Mouse (Mus musculus): Measurements from ENCODE around the gene Klrc1. TPM values are rescaled to one million over a fixed set of nuclear protein-coding genes. Genes with fewer than 3 reads are reported as not detected.
"Not testable (repeated sequence)": the region's sequence is repeated elsewhere in the genome, so short reads cannot be mapped to it uniquely, and the experiment has no call there.

The Klrc1 gene
- polyA plus RNA-seq (2012; rRNA removed): 0.68 and 0.75 TPM in 2 replicates

DNA sequence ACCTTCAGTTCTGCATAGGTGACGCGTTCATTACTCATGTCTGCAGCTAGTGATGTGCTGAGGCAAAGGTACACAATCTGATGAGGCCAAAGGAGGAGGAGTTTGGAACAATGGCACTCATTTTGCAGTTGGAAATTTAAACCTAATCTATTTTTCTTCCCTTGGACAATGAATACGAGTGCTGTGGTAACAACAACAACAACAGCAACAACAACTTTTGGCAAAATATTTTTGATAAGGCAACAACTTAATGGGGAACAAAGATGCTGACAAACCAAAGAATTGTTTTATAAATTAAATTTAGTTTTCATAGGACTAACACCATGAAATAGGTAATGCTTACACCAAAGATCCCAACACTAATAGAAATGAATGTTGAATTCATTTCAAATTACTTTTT lies at the start of gene Klrc1:
Klrc1 (minus strand) TSS at position 101 of the 400 bp plus-strand sequence.
- 70% methylated on average over 3 of the region's 3 CpGs for WGBS
- H3K4me3 ChIP-seq (replicated peaks; ENCODE audit: extremely low read depth, low read depth, low read length): no peak within 1 kb of the TSS
- no peak for DNase-seq
- no peak for TF ChIP-seq POLR2A (IDR thresholded peaks at IDR 0.05; ENCODE audit: borderline replicate concordance, extremely low read depth, low read depth, low read length)
- no peak for TF ChIP-seq CTCF (IDR thresholded peaks at IDR 0.05; ENCODE audit: insufficient read depth, low read length)
- H3K4me1 ChIP-seq (ENCODE audit: control insufficient read depth, insufficient read depth, low read length): no peaks in the 10 kb centered on the region

GRCm38 (mm10) chr6:129727237-129727636 lies 48.5 kb upstream of the Klrc1 start:
- 84% methylated on average over 1 of the region's 1 CpGs for WGBS
- no peak overlapping the region for H3K4me3 ChIP-seq (replicated peaks; ENCODE audit: extremely low read depth, low read depth, low read length)
- no peaks in the 10 kb centered on the region for H3K4me1 ChIP-seq (ENCODE audit: control insufficient read depth, insufficient read depth, low read length)
- no peak for DNase-seq
- TF ChIP-seq POLR2A (IDR thresholded peaks at IDR 0.05; ENCODE audit: borderline replicate concordance, extremely low read depth, low read depth, low read length) (no peak), CTCF (IDR thresholded peaks at IDR 0.05; ENCODE audit: insufficient read depth, low read length) (no peak)

GRCm38 (mm10) chr6:129721390-129721789 lies 42.6 kb upstream of the Klrc1 start:
- Histone ChIP-seq H3K4me3 (replicated peaks; ENCODE audit: extremely low read depth, low read depth, low read length) (no peak overlapping the region), H3K4me1 (ENCODE audit: control insufficient read depth, insufficient read depth, low read length) (no peaks in the 10 kb centered on the region)
- no peak for DNase-seq
- TF ChIP-seq CTCF (IDR thresholded peaks at IDR 0.05; ENCODE audit: insufficient read depth, low read length): no peak
- TF ChIP-seq POLR2A (IDR thresholded peaks at IDR 0.05; ENCODE audit: borderline replicate concordance, extremely low read depth, low read depth, low read length): no peak
- 40% methylated on average over 1 of the region's 1 CpGs for WGBS

DNA sequence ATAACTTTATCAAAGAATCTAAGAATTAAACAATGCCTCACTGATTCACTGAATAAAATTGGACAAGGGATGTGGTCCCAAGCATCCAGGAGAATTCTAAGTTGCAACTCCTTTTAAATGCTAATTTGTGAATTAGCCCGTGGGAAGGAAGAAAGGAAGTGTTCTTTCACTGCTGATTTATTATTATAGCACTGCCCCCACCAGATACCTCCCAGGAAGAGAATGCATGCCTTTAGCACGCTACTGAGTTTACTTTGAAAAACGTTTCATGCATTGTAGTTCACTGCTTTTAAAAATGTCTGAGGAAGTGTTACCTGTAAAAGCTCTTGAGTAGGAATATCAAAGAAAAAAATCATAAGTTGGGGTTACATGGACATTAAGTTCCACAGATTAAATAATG lies 41.7 kb upstream of the Klrc1 start:
- no peak for DNase-seq
- Histone ChIP-seq H3K4me1 (ENCODE audit: control insufficient read depth, insufficient read depth, low read length) (no peaks in the 10 kb centered on the region), H3K4me3 (replicated peaks; ENCODE audit: extremely low read depth, low read depth, low read length) (no peak overlapping the region)
- WGBS: 14% methylated on average over 3 of the region's 3 CpGs
- no peak for TF ChIP-seq CTCF (IDR thresholded peaks at IDR 0.05; ENCODE audit: insufficient read depth, low read length)
- TF ChIP-seq POLR2A (IDR thresholded peaks at IDR 0.05; ENCODE audit: borderline replicate concordance, extremely low read depth, low read depth, low read length): no peak

- Histone ChIP-seq H3K4me1 (ENCODE audit: control insufficient read depth, insufficient read depth, low read length) (no peaks in the 10 kb centered on the region), H3K4me3 (replicated peaks; ENCODE audit: extremely low read depth, low read depth, low read length) (no peak within 1 kb of the TSS)
- TF ChIP-seq CTCF (IDR thresholded peaks at IDR 0.05; ENCODE audit: insufficient read depth, low read length) (no peak), POLR2A (IDR thresholded peaks at IDR 0.05; ENCODE audit: borderline replicate concordance, extremely low read depth, low read depth, low read length) (no peak)
- WGBS: 89% methylated on average over 4 of the region's 4 CpGs
- no peak for DNase-seq
Measured at GRCm38 (mm10) chr6:129717032-129717431, 38.3 kb upstream of the Klrc1 start, which contains the start of gene Klri1. Gene Klri1, minus strand, starts transcription at chr6:129717132.

GRCm38 (mm10) chr6:129713566-129713965 lies 34.8 kb upstream of the Klrc1 start:
- WGBS: 21% methylated on average over 1 of the region's 1 CpGs
- Histone ChIP-seq H3K4me3 (replicated peaks; ENCODE audit: extremely low read depth, low read depth, low read length) (no peak overlapping the region), H3K4me1 (ENCODE audit: control insufficient read depth, insufficient read depth, low read length) (no peaks in the 10 kb centered on the region)
- DNase-seq: no peak
- TF ChIP-seq POLR2A (IDR thresholded peaks at IDR 0.05; ENCODE audit: borderline replicate concordance, extremely low read depth, low read depth, low read length) (no peak), CTCF (IDR thresholded peaks at IDR 0.05; ENCODE audit: insufficient read depth, low read length) (no peak)

GRCm38 (mm10) chr6:129691436-129691835 lies 12.7 kb upstream of the Klrc1 start:
- H3K4me3 ChIP-seq (replicated peaks; ENCODE audit: extremely low read depth, low read depth, low read length); DNase-seq; H3K4me1 ChIP-seq (ENCODE audit: control insufficient read depth, insufficient read depth, low read length): not testable (repeated sequence)
- 70% methylated on average over 10 of the region's 10 CpGs for WGBS

DNA sequence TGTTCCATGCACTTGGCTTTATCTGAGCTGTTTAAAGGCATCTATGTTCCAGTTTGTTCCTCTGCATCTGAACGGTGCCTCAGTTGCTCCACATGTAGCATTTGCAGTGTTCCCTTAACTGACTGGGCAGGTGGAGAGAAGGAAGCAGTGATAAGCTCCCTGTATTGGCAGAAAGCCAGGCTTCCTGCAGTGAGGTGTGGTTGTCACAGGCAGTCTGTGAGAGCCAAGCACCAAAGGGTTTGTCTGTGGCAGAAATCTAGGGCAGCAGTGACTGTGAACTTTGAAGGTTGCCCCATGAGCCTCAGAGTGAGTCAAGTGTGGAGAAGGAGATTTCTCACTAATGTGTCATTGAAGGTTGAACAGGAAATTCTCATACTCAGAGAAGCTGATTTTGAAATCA lies 1.6 kb upstream of the Klrc1 start:
- no peak overlapping the region for H3K4me3 ChIP-seq (replicated peaks; ENCODE audit: extremely low read depth, low read depth, low read length)
- DNase-seq: no peak
- no peak for TF ChIP-seq POLR2A (IDR thresholded peaks at IDR 0.05; ENCODE audit: borderline replicate concordance, extremely low read depth, low read depth, low read length)
- TF ChIP-seq CTCF (IDR thresholded peaks at IDR 0.05; ENCODE audit: insufficient read depth, low read length): no peak
- WGBS: 69% methylated on average over 1 of the region's 1 CpGs
- no peaks in the 10 kb centered on the region for H3K4me1 ChIP-seq (ENCODE audit: control insufficient read depth, insufficient read depth, low read length)

DNA sequence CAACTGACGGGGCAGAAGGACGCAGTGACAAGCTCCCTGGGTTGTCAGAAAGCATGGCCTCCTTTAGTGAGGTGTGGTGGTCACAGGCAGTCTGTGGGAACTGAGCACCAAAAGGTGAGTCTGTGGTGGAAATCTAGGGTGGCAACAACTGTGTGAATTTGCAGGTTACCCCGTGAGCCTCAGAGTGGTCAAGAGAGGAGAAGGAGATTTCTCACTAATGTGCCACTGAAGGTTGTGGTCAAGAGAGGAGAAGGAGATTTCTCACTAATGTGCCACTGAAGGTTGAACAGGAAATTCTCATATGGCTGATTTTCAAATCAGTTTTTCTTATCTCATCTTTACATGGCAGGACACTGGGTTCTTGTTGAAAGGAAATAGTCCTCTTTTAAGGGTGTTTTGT lies 17.5 kb downstream of the Klrc1 start:
- not testable (repeated sequence) for H3K4me3 ChIP-seq (replicated peaks; ENCODE audit: extremely low read depth, low read depth, low read length); H3K4me1 ChIP-seq (ENCODE audit: control insufficient read depth, insufficient read depth, low read length); DNase-seq
- 67% methylated on average over 1 of the region's 3 CpGs for WGBS

- not testable (repeated sequence) for H3K4me3 ChIP-seq (replicated peaks; ENCODE audit: extremely low read depth, low read depth, low read length); H3K4me1 ChIP-seq (ENCODE audit: control insufficient read depth, insufficient read depth, low read length); DNase-seq
- WGBS: 67% methylated on average over 4 of the region's 4 CpGs
Measured at GRCm38 (mm10) chr6:129660589-129660988, 18.2 kb downstream of the Klrc1 start, which contains the start of gene Klrc2. Gene Klrc2, minus strand, starts transcription at chr6:129660689.

- WGBS: no CpG with 5 or more reads among the region's 3 CpGs
- H3K4me3 ChIP-seq (replicated peaks; ENCODE audit: extremely low read depth, low read depth, low read length); H3K4me1 ChIP-seq (ENCODE audit: control insufficient read depth, insufficient read depth, low read length); DNase-seq: not testable (repeated sequence)
Measured at GRCm38 (mm10) chr6:129644054-129644453, 34.7 kb downstream of the Klrc1 start.

GRCm38 (mm10) chr6:129643237-129643636 lies 35.5 kb downstream of the Klrc1 start, which contains the start of gene Klrc3:
Gene Klrc3, minus strand, starts transcription at chr6:129643337.
- not testable (repeated sequence) for H3K4me3 ChIP-seq (replicated peaks; ENCODE audit: extremely low read depth, low read depth, low read length); DNase-seq; H3K4me1 ChIP-seq (ENCODE audit: control insufficient read depth, insufficient read depth, low read length)
- WGBS: 74% methylated on average over 3 of the region's 3 CpGs

- not testable (repeated sequence) for DNase-seq; H3K4me1 ChIP-seq (ENCODE audit: control insufficient read depth, insufficient read depth, low read length); H3K4me3 ChIP-seq (replicated peaks; ENCODE audit: extremely low read depth, low read depth, low read length)
- 84% methylated on average over 2 of the region's 2 CpGs for WGBS
Measured at GRCm38 (mm10) chr6:129631046-129631445, 47.7 kb downstream of the Klrc1 start.

All from lung, adult 2 months (tissue).